Mouse (Mus musculus) myocyte (in vitro differentiated cells): ENCODE results near the gene Gm11168.
"Not testable (repeated sequence)": the region's sequence is repeated elsewhere in the genome, so short reads cannot be mapped to it uniquely, and the experiment has no call there.

Source experiments
- CEBPB ChIP-seq: IDR thresholded peaks from 2 replicates; pipeline ENCODE4 v1.6.1; 2011; ENCODE audit warnings: mild to moderate bottlenecking, moderate library complexity; ENCODE audit not compliant: poor library complexity, insufficient read depth, severe bottlenecking
- E2F4 ChIP-seq: IDR thresholded peaks from one replicate; pipeline ENCODE4 v1.6.1; 2011; ENCODE audit warnings: mild to moderate bottlenecking, control low read depth, moderate library complexity; ENCODE audit not compliant: insufficient read depth
- MAX ChIP-seq: IDR thresholded peaks from one replicate; pipeline ENCODE4 v1.6.1; 2011; ENCODE audit warnings: low read depth, mild to moderate bottlenecking, control low read depth
- MYOD1 ChIP-seq, 3 experiments: IDR thresholded peaks; one replicate each; pipeline ENCODE4 v1.6.1; 2011; ENCODE audit warnings: control low read depth in 2 of 3, low read depth in 2 of 3, mild to moderate bottlenecking in 2 of 3, moderate library complexity in 1 of 3; ENCODE audit not compliant: insufficient read length in 2 of 3, control insufficient read depth in 1 of 3
- MYOG ChIP-seq, 3 experiments: IDR thresholded peaks; one replicate each; pipeline ENCODE4 v1.6.1; 2011; ENCODE audit warnings: control low read depth in 2 of 3, low read depth in 2 of 3, mild to moderate bottlenecking in 2 of 3; ENCODE audit not compliant: insufficient read length in 2 of 3, control insufficient read depth in 1 of 3, insufficient read depth in 1 of 3
- POLR2A ChIP-seq: IDR thresholded peaks from one replicate; pipeline ENCODE4 v1.6.1; 2011; ENCODE audit warnings: low read depth, mild to moderate bottlenecking, control low read depth, moderate library complexity; ENCODE audit not compliant: insufficient read length
- POLR2AphosphoS2 ChIP-seq: IDR thresholded peaks from one replicate; pipeline ENCODE4 v1.6.1; 2011; ENCODE audit warnings: low read depth, control low read depth; ENCODE audit not compliant: insufficient read length
- REST ChIP-seq: IDR thresholded peaks from one replicate; pipeline ENCODE4 v1.6.1; 2011; ENCODE audit warnings: mild to moderate bottlenecking, control low read depth, moderate library complexity; ENCODE audit not compliant: insufficient read depth, insufficient read length
- SRF ChIP-seq: IDR thresholded peaks from one replicate; pipeline ENCODE4 v1.6.1; 2011; ENCODE audit warnings: low read depth; ENCODE audit not compliant: control insufficient read depth, insufficient read length
- TCF12 ChIP-seq: IDR thresholded peaks from one replicate; pipeline ENCODE4 v1.6.1; 2011; ENCODE audit warnings: mild to moderate bottlenecking, control low read depth; ENCODE audit not compliant: poor library complexity, insufficient read depth, severe bottlenecking
- TCF3 ChIP-seq: IDR thresholded peaks from one replicate; pipeline ENCODE4 v1.6.1; 2011; ENCODE audit warnings: low read depth, control low read depth; ENCODE audit not compliant: insufficient read length
- USF1 ChIP-seq: IDR thresholded peaks from one replicate; pipeline ENCODE4 v1.6.1; 2011; ENCODE audit warnings: low read depth, mild to moderate bottlenecking, control low read depth, moderate library complexity

GRCm38 (mm10) chr9:3027200-3027599 lies 24.1 kb downstream of the Gm11168 start:
- not testable (repeated sequence) for TF ChIP-seq USF1; MYOG (IDR thresholded peaks at IDR 0.05; ENCODE audit: control insufficient read depth in 1 of 3, insufficient read depth in 1 of 3, insufficient read length in 2 of 3, low read depth in 2 of 3); MAX; POLR2A; MYOD1 (IDR thresholded peaks at IDR 0.05; ENCODE audit: control insufficient read depth in 1 of 3, insufficient read length in 2 of 3, low read depth in 2 of 3); E2F4; TCF3; TCF12; POLR2AphosphoS2; REST; CEBPB; SRF
